Comparison of ENCODE assay signal across 8 mouse cellular contexts in genomic region chr6:8345219-8345856, GRCm38 (mm10).
DNase-seq lines count a peak whose midpoint lies in the region; ATAC-seq lines count a peak whose summit lies in the region.

No protein-coding gene starts in this region.

- no peaks in the 10 kb centered on the region for H3K36me3 ChIP-seq in liver, embryonic 12.5 days

- intact Hi-C loops in heart, postnatal 14 days (cut with DNase I), result no loop called here

- no peaks in the 10 kb centered on the region for H3K9me3 ChIP-seq in liver, embryonic 12.5 days (replicated peaks)

- ATAC-seq in frontal cortex, adult (ENCODE audit: low TSS enrichment), result peak; percentile 80
- peak; percentile 96 for ATAC-seq in liver, embryonic 12.5 days

- no peak overlapping the region for H3K4me3 ChIP-seq in liver, embryonic 12.5 days

- H3K4me2 ChIP-seq in liver, embryonic 12.5 days, result peak overlapping the region; percentile 37

- H3K27ac ChIP-seq in liver, embryonic 12.5 days, result peak overlapping the region; percentile 80

- H3K4me1 ChIP-seq in liver, embryonic 12.5 days, result peaks cover 55% of the 10 kb centered on the region

- DNase-seq in frontal cortex, postnatal 14 days (ENCODE audit: low spot score in 2 of 2), result no peak
- peak; percentile 23 for DNase-seq in CD4-positive, CD25-positive, alpha-beta regulatory T cell, adult 2 months (ENCODE audit: low read depth, low spot score)
- DNase-seq in embryo, embryonic 11 days, result peak; percentile 45
- DNase-seq in heart, postnatal 14 days, result peak; percentile 51 to 68
- DNase-seq in spleen, postnatal 36 days (ENCODE audit: low spot score in 2 of 2), result peak; percentile 66 to 80
- DNase-seq in yolk sac, embryonic 10.5 days (ENCODE audit: low spot score), result no peak

- no peaks in the 10 kb centered on the region for H3K27me3 ChIP-seq in liver, embryonic 12.5 days (replicated peaks)

- H3K9ac ChIP-seq in liver, embryonic 12.5 days, result peak overlapping the region; percentile 35; the same call in 1 of the 2 replicates

- WGBS in liver, embryonic 12.5 days (ENCODE audit: insufficient replicate concordance), result 43% methylated on average over 5 of the region's 5 CpGs

Comparison
In these comparisons a context has a peak if more than half of its experiments do, and no peak if none do; other contexts are left out.
1. DNase-seq: peak in CD4-positive, CD25-positive, alpha-beta regulatory T cell, adult 2 months (single experiment), embryo, embryonic 11 days (single experiment), heart, postnatal 14 days (2 of 2) and spleen, postnatal 36 days (2 of 2); none in frontal cortex, postnatal 14 days (0 of 2) and yolk sac, embryonic 10.5 days (single experiment).